Mouse (Mus musculus): ENCODE data around the gene Ankmy1.

- TF ChIP-seq CTCF (IDR thresholded peaks at IDR 0.05; ENCODE audit: borderline replicate concordance, insufficient read depth, low read length) (no peak), POLR2A (IDR thresholded peaks at IDR 0.05; ENCODE audit: low read depth, low read length) (no peak)
Observed at GRCm38 (mm10) chr1:92861503-92861902, 41.2 kb downstream of the Ankmy1 start.

Measured in embryonic fibroblast, embryonic 13.5 days (primary cell).